Mouse (Mus musculus) MEL (cell line): Measurements from ENCODE around the gene Cfd. TPM values are rescaled to one million over a fixed set of nuclear protein-coding genes. Genes with fewer than 3 reads are reported as not detected.

ENCODE experiments used
- DNase-seq: peaks from one replicate; pipeline ENCODE4 v3.0.0; 2011; ENCODE audit warnings: low read depth, low spot score
- H3K27ac ChIP-seq: 2 replicates; pipeline ENCODE4 v1.5.1; 2012; ENCODE audit warnings: low read depth, mild to moderate bottlenecking, control low read depth, low read length, moderate library complexity; ENCODE audit not compliant: control insufficient read depth
- H3K27me3 ChIP-seq, 2 experiments: fragments of 150-350 bp in 1 of 2; sonication (generic) in 1 of 2; 2 replicates each; pipeline ENCODE4 v1.6.1; 2012; ENCODE audit warnings: low read length in 2 of 2, mild to moderate bottlenecking in 2 of 2, improper control_type of control experiment in 1 of 2, moderate library complexity in 1 of 2; ENCODE audit not compliant: insufficient read depth in 2 of 2, control insufficient read depth in 1 of 2
- H3K36me3 ChIP-seq, 2 experiments: 2 replicates each; pipeline ENCODE4 v1.6.1; 2012 to 2014; ENCODE audit warnings: low read length in 2 of 2, improper control_type of control experiment in 1 of 2, inconsistent platforms in 1 of 2, mild to moderate bottlenecking in 1 of 2; ENCODE audit not compliant: insufficient read depth in 2 of 2, control insufficient read depth in 1 of 2
- H3K4me1 ChIP-seq, 2 experiments: fragments of 150-350 bp in 1 of 2; sonication (generic) in 1 of 2; 2 replicates each; pipeline ENCODE4 v1.6.1; 2012; ENCODE audit warnings: low read length in 2 of 2, improper control_type of control experiment in 1 of 2, mild to moderate bottlenecking in 1 of 2; ENCODE audit not compliant: insufficient read depth in 2 of 2, control insufficient read depth in 1 of 2
- H3K4me3 ChIP-seq, 2 experiments: fragments of 150-350 bp in 1 of 2; sonication (generic) in 1 of 2; 2 replicates each; pipeline ENCODE4 v1.5.1; 2012; ENCODE audit warnings: low read depth in 2 of 2, low read length in 2 of 2, mild to moderate bottlenecking in 2 of 2, moderate library complexity in 2 of 2, control low read depth in 1 of 2, improper control_type of control experiment in 1 of 2; ENCODE audit not compliant: control insufficient read depth in 1 of 2, insufficient read depth in 1 of 2
- H3K79me2 ChIP-seq: 2 replicates; pipeline ENCODE4 v1.6.1; 2012; ENCODE audit warnings: mild to moderate bottlenecking, low read length, moderate library complexity; ENCODE audit not compliant: control insufficient read depth, poor library complexity, insufficient read depth
- H3K9ac ChIP-seq: 2 replicates; pipeline ENCODE4 v1.6.1; 2012; ENCODE audit warnings: low read depth, mild to moderate bottlenecking, control low read depth, low read length, moderate library complexity; ENCODE audit not compliant: control insufficient read depth, poor library complexity, severe bottlenecking
- H3K9me3 ChIP-seq: fragments of 150-350 bp; sonication (generic); replicated peaks from 2 replicates; pipeline ENCODE4 v1.6.1; 2012; ENCODE audit warnings: mild to moderate bottlenecking, low read length, improper control_type of control experiment, moderate library complexity; ENCODE audit not compliant: insufficient read depth
- CHD1 ChIP-seq: IDR thresholded peaks from 2 replicates; pipeline ENCODE4 v1.6.1; 2012; ENCODE audit warnings: low read depth, mild to moderate bottlenecking, inconsistent platforms, low read length, improper control_type of control experiment
- CHD2 ChIP-seq: IDR thresholded peaks from 2 replicates; pipeline ENCODE4 v1.6.1; 2011; ENCODE audit warnings: low read length, improper control_type of control experiment
- ELF1 ChIP-seq: IDR thresholded peaks from 2 replicates; pipeline ENCODE4 v1.6.1; 2014; ENCODE audit warnings: low read depth, mild to moderate bottlenecking, inconsistent platforms, low read length, improper control_type of control experiment, moderate library complexity
- EP300 ChIP-seq, 2 experiments: IDR thresholded peaks; 2 replicates each; pipeline ENCODE4 v1.6.1; 2011; ENCODE audit warnings: improper control_type of control experiment in 2 of 2, low read length in 2 of 2, low read depth in 1 of 2, mild to moderate bottlenecking in 1 of 2
- GABPA ChIP-seq: IDR thresholded peaks from 2 replicates; pipeline ENCODE4 v1.6.1; 2012; ENCODE audit warnings: low read depth, mild to moderate bottlenecking, inconsistent platforms, low read length, improper control_type of control experiment, moderate library complexity
- GATA1 ChIP-seq: IDR thresholded peaks from 2 replicates; pipeline ENCODE4 v1.6.1; 2011; ENCODE audit warnings: low read depth, low read length, improper control_type of control experiment
- HCFC1 ChIP-seq: IDR thresholded peaks from 2 replicates; pipeline ENCODE4 v1.6.1; 2012; ENCODE audit warnings: low read depth, mild to moderate bottlenecking, inconsistent platforms, low read length, improper control_type of control experiment, moderate library complexity
- MAX ChIP-seq: IDR thresholded peaks from 2 replicates; pipeline ENCODE4 v1.6.1; 2011; ENCODE audit warnings: low read length, improper control_type of control experiment
- MXI1 ChIP-seq: IDR thresholded peaks from 2 replicates; pipeline ENCODE4 v1.6.1; 2011; ENCODE audit warnings: mild to moderate bottlenecking, low read depth, low read length, improper control_type of control experiment
- MYC ChIP-seq: IDR thresholded peaks from 2 replicates; pipeline ENCODE4 v1.6.1; 2011; ENCODE audit warnings: low read depth, mild to moderate bottlenecking, low read length, improper control_type of control experiment, moderate library complexity
- RCOR1 ChIP-seq: IDR thresholded peaks from 2 replicates; pipeline ENCODE4 v1.6.1; 2012; ENCODE audit warnings: low read depth, mild to moderate bottlenecking, inconsistent platforms, low read length, improper control_type of control experiment
- TBP ChIP-seq: IDR thresholded peaks from 2 replicates; pipeline ENCODE4 v1.8.0; 2011; ENCODE audit warnings: low read depth, low read length, improper control_type of control experiment
- ZMIZ1 ChIP-seq: IDR thresholded peaks from 2 replicates; pipeline ENCODE4 v1.6.1; 2012; ENCODE audit warnings: low read depth, mild to moderate bottlenecking, inconsistent platforms, low read length, improper control_type of control experiment, moderate library complexity
- polyA plus RNA-seq, 2 experiments: library from polyadenylated mRNA; stranded (reverse) in 1 of 2; unstranded in 1 of 2; fragments of >175 nt in 1 of 2; fragments of >200 nt in 1 of 2; gene quantifications; 2 replicates each; pipeline versions ENCODE4 v1.2.1 to v1.2.4; 2012; ENCODE audit warnings: low replicate concordance in 2 of 2, low read depth in 1 of 2; ENCODE audit not compliant: insufficient read length in 2 of 2, insufficient read depth in 1 of 2, missing spikeins in 1 of 2
- total RNA-seq: library from RNA; depleted of rRNA; stranded (reverse); fragments of 300-350 nt; gene quantifications from 2 replicates; pipeline ENCODE4 v1.2.3, GENCODE M21; 2012

Gene Cfd
- total and polyA plus RNA-seq, 3 experiments: 0.21 TPM; not detected in 2

GRCm38 (mm10) chr10:79933861-79934260 is 43.2 kb downstream of the Cfd start:
- Histone ChIP-seq H3K79me2 (no peaks in the 10 kb centered on the region), H3K4me3 (no peak overlapping the region), H3K4me1 (no peaks in the 10 kb centered on the region), H3K9ac (no peak overlapping the region), H3K27me3 (no peaks in the 10 kb centered on the region), H3K36me3 (no peaks in the 10 kb centered on the region), H3K9me3 (no peaks in the 10 kb centered on the region), H3K27ac (no peak overlapping the region)
- no peak for TF ChIP-seq MYC
- no peak for TF ChIP-seq MXI1
- TF ChIP-seq HCFC1: no peak
- DNase-seq: no peak

GRCm38 (mm10) chr10:79934272-79934721 is 43.6 kb downstream of the Cfd start:
- Histone ChIP-seq H3K36me3 (no peaks in the 10 kb centered on the region), H3K4me3 (no peak overlapping the region), H3K4me1 (no peaks in the 10 kb centered on the region), H3K27ac (no peak overlapping the region), H3K9me3 (no peaks in the 10 kb centered on the region), H3K9ac (no peak overlapping the region), H3K79me2 (no peaks in the 10 kb centered on the region), H3K27me3 (no peaks in the 10 kb centered on the region)
- no peak for DNase-seq
- TF ChIP-seq ELF1: no peak

GRCm38 (mm10) chr10:79934794-79935569 is 44.3 kb downstream of the Cfd start:
- TF ChIP-seq GABPA (no peak), CHD2 (no peak), ZMIZ1 (no peak), GATA1 (no peak), EP300 (IDR thresholded peaks at IDR 0.05; ENCODE audit: low read depth in 1 of 2, low read length in 2 of 2) (no peak), CHD1 (no peak), RCOR1 (no peak), MAX (no peak), TBP (no peak)
- Histone ChIP-seq H3K27me3 (no peaks in the 10 kb centered on the region), H3K36me3 (no peaks in the 10 kb centered on the region), H3K4me3 (no peak overlapping the region), H3K9me3 (no peaks in the 10 kb centered on the region), H3K27ac (no peak overlapping the region), H3K79me2 (no peaks in the 10 kb centered on the region), H3K4me1 (no peaks in the 10 kb centered on the region), H3K9ac (no peak overlapping the region)
- no peak for DNase-seq
